Mouse (Mus musculus) cerebellum, adult 2 months (tissue): Measurements from ENCODE around the gene Ccdc136.

Source experiments
- CTCF ChIP-seq: fragments of 200-500 bp; IDR thresholded peaks from 2 replicates; pipeline ENCODE4 v1.5.1; 2011; ENCODE audit warnings: low read depth, mild to moderate bottlenecking, control low read depth, low read length, moderate library complexity, borderline replicate concordance; ENCODE audit not compliant: insufficient read depth
- POLR2A ChIP-seq: fragments of 200-500 bp; IDR thresholded peaks from 2 replicates; pipeline ENCODE4 v1.6.1; 2011; ENCODE audit warnings: low read length, control low read depth, borderline replicate concordance; ENCODE audit not compliant: insufficient read depth

GRCm38 (mm10) chr6:29365277-29365676 lies 30.8 kb upstream of the Ccdc136 start:
- TF ChIP-seq CTCF, result no peak
- no peak for TF ChIP-seq POLR2A
